Mouse (Mus musculus) lung, adult 2 months (tissue): Measurements from ENCODE around the gene Olfr1513. TPM values are rescaled to one million over a fixed set of nuclear protein-coding genes. Genes with fewer than 3 reads are reported as not detected.
A peak's percentile ranks its signal among the peaks of the same experiment; 100 is the strongest.
"Not testable (repeated sequence)": the region's sequence is repeated elsewhere in the genome, so short reads cannot be mapped to it uniquely, and the experiment has no call there.

Experiments used
- DNase-seq: peaks from one replicate; pipeline ENCODE4 v3.0.0; 2022
- H3K4me1 ChIP-seq: fragments of 200-500 bp; 2 replicates; pipeline ENCODE4 v1.6.1; 2011; ENCODE audit warnings: low read length; ENCODE audit not compliant: control insufficient read depth, insufficient read depth
- H3K4me3 ChIP-seq: fragments of 200-500 bp; replicated peaks from 2 replicates; pipeline ENCODE3; 2011; ENCODE audit warnings: low read depth, mild to moderate bottlenecking, control low read depth, low read length; ENCODE audit errors: extremely low read depth
- CTCF ChIP-seq: fragments of 200-500 bp; IDR thresholded peaks from 2 replicates; pipeline ENCODE4 v1.5.1; 2011; ENCODE audit warnings: mild to moderate bottlenecking, low read length, control low read depth; ENCODE audit not compliant: insufficient read depth
- POLR2A ChIP-seq: fragments of 200-500 bp; IDR thresholded peaks from 2 replicates; pipeline ENCODE4 v1.6.1; 2011; ENCODE audit warnings: low read depth, mild to moderate bottlenecking, control low read depth, low read length, borderline replicate concordance; ENCODE audit errors: extremely low read depth
- WGBS: fragments of 180-500 bp; shearing (Covaris S2); methylation state at CpG from one replicate; pipeline ENCODE4 v1.1.7; 2018; 5-methylcytosine and 5-hydroxymethylcytosine counted together
- polyA plus RNA-seq: library from polyadenylated mRNA; depleted of rRNA; stranded (reverse); fragments of >200 nt; gene quantifications from 2 replicates; pipeline ENCODE4 v1.2.3, GENCODE M21; 2012; rRNA removed

Olfr1513 gene
- polyA plus RNA-seq, result not detected in 2 replicates

GRCm38 (mm10) chr14:52356308-52356707 is at the start of gene Olfr1513:
Gene Olfr1513, minus strand, starts transcription at chr14:52356408.
- Histone ChIP-seq H3K4me3 (no peak within 1 kb of the TSS), H3K4me1 (no peaks in the 10 kb centered on the region)
- WGBS, result 63% methylated on average over 4 of the region's 4 CpGs
- no peak for DNase-seq
- no peak for TF ChIP-seq POLR2A
- no peak for TF ChIP-seq CTCF

GRCm38 (mm10) chr14:52397279-52397678 is 41.1 kb upstream of the Olfr1513 start, which contains the start of gene Olfr1511:
Gene Olfr1511, minus strand, starts transcription at chr14:52397379.
- 73% methylated on average over 4 of the region's 4 CpGs for WGBS
- H3K4me1 ChIP-seq, result no peaks in the 10 kb centered on the region
- no peak for TF ChIP-seq POLR2A
- no peak for TF ChIP-seq CTCF

GRCm38 (mm10) chr14:52390084-52390848 is 34.1 kb upstream of the Olfr1513 start:
- 53% methylated on average over 9 of the region's 9 CpGs for WGBS
- DNase-seq, H3K4me1 ChIP-seq, H3K4me3 ChIP-seq: not testable (repeated sequence)

More at GRCm38 (mm10) chr14:52397279-52397678, 41.1 kb upstream of the Olfr1513 start, which contains the start of gene Olfr1511:
- DNase-seq, result no peak
- no peak within 1 kb of the TSS for H3K4me3 ChIP-seq

- no peak for TF ChIP-seq CTCF
- Histone ChIP-seq H3K4me1 (no peaks in the 10 kb centered on the region), H3K4me3 (no peak within 1 kb of the TSS)
- WGBS, result 60% methylated on average over 2 of the region's 2 CpGs
- DNase-seq, result no peak
Measured at GRCm38 (mm10) chr14:52379068-52379467, 22.9 kb upstream of the Olfr1513 start, which contains the start of gene Olfr1512. Gene Olfr1512, minus strand, starts transcription at chr14:52379168.

- no peak overlapping the region for H3K4me3 ChIP-seq
- 77% methylated on average over 3 of the region's 3 CpGs for WGBS
- DNase-seq, result no peak
Measured at GRCm38 (mm10) chr14:52368741-52369140, 12.5 kb upstream of the Olfr1513 start.

GRCm38 (mm10) chr14:52339512-52339852 is 16.7 kb downstream of the Olfr1513 start:
- 72% methylated on average over 6 of the region's 6 CpGs for WGBS
- no peak for DNase-seq
- Histone ChIP-seq H3K4me1 (no peaks in the 10 kb centered on the region), H3K4me3 (no peak overlapping the region)
- TF ChIP-seq CTCF (no peak), POLR2A (no peak)

More at GRCm38 (mm10) chr14:52368741-52369140, 12.5 kb upstream of the Olfr1513 start:
- H3K4me1 ChIP-seq, result no peaks in the 10 kb centered on the region
- no peak for TF ChIP-seq POLR2A
- no peak for TF ChIP-seq CTCF

- DNase-seq, result peak; percentile 23
- Histone ChIP-seq H3K4me3 (no peak overlapping the region), H3K4me1 (no peaks in the 10 kb centered on the region)
- 27% methylated on average over 21 of the region's 21 CpGs for WGBS
- TF ChIP-seq CTCF (peak; percentile 68), POLR2A (no peak)
Measured at GRCm38 (mm10) chr14:52338751-52339511, 17.3 kb downstream of the Olfr1513 start.

- DNase-seq, result no peak
- 72% methylated on average over 3 of the region's 3 CpGs for WGBS
- no peaks in the 10 kb centered on the region for H3K4me1 ChIP-seq
- no peak overlapping the region for H3K4me3 ChIP-seq
- TF ChIP-seq CTCF (no peak), POLR2A (no peak)
Measured at GRCm38 (mm10) chr14:52332171-52332570, 24.0 kb downstream of the Olfr1513 start.

GRCm38 (mm10) chr14:52331069-52331750 is 25.0 kb downstream of the Olfr1513 start:
- no peak for TF ChIP-seq POLR2A
- TF ChIP-seq CTCF, result no peak
- WGBS, result 25% methylated on average over 4 of the region's 4 CpGs
- Histone ChIP-seq H3K4me1 (no peaks in the 10 kb centered on the region), H3K4me3 (no peak overlapping the region)
- DNase-seq, result no peak
